8 mouse cellular contexts compared by ENCODE assay signal in genomic region chr13:23519416-23519815, GRCm38 (mm10). TPM values are rescaled to one million over a fixed set of nuclear protein-coding genes. Genes with fewer than 3 reads are reported as not detected.
A peak's percentile ranks its signal among the peaks of the same experiment; 100 is the strongest.
DNase-seq lines count a peak whose midpoint lies in the region; ATAC-seq and TF ChIP-seq lines count a peak whose summit lies in the region.

No protein-coding gene starts in this region.

- intact Hi-C loops in gastrocnemius, postnatal 14 days (cut with DNase I; ENCODE audit: low total_unique reads), result loop anchor here (2.0 to 5.0 kb wide), 2 partner anchors 67 to 87 kb away; no protein-coding TSS in a partner anchor
- intact Hi-C loops in left cerebral cortex, adult 2 months (cut with DNase I), result loop anchor here (2.0 to 5.0 kb wide), 5 partner anchors 83 to 1579 kb away; no protein-coding TSS in a partner anchor

- H3K27ac ChIP-seq in left cerebral cortex, adult 2 months, result no peak overlapping the region

- no peak for TF ChIP-seq CTCF in left cerebral cortex, adult 2 months (IDR thresholded peaks at IDR 0.05)

- peak overlapping the region; percentile 64 for H3K4me3 ChIP-seq in left cerebral cortex, adult 2 months

- DNase-seq in adipocyte (ENCODE audit: low spot score), result peak; percentile 83
- peak; percentile 96 for DNase-seq in embryo, embryonic 10.5 days (ENCODE audit: low spot score)
- peak; percentile 63 for DNase-seq in gastrocnemius, postnatal 14 days
- peak; percentile 81 to 88 for DNase-seq in left cerebral cortex, adult 2 months (ENCODE audit: extremely low spot score in 1 of 2, low spot score in 2 of 2)
- peak; percentile 68 to 88 for DNase-seq in lung, postnatal 4 days
- DNase-seq in right cerebral cortex, postnatal 14 days, result peak; percentile 70
- DNase-seq in yolk sac, embryonic 10.5 days (ENCODE audit: low spot score), result peak; percentile 77

- peak; percentile 18 for ATAC-seq in inflammation-experienced regulatory T-cells, adult 6 months

RNA-seq across cellular contexts. Expression of gene Hist1h4h, which starts 11.4 kb away (rescaled TPM):
- 100 to 1,000 TPM; 281 to 294 TPM for total RNA-seq in gastrocnemius, postnatal 14 days (2021)
- polyA plus RNA-seq in inflammation-experienced regulatory T-cells, adult 6 months (2017; shearing (Covaris generic)), result 1 to 10 TPM; 3.9 to 8.3 (median 7.0) TPM
- total RNA-seq in left cerebral cortex, adult 2 months (2021), result 100 to 1,000 TPM; 289 to 340 TPM

RNA-seq across cellular contexts. Expression of gene Hist1h2af, which starts 14.3 kb away (rescaled TPM):
- total RNA-seq in gastrocnemius, postnatal 14 days (2021), result 10 to 100 TPM; 61.2 to 77.1 TPM
- not detected for polyA plus RNA-seq in inflammation-experienced regulatory T-cells, adult 6 months (2017; shearing (Covaris generic))
- 1 to 10 TPM; 2.4 to 4.4 TPM for total RNA-seq in left cerebral cortex, adult 2 months (2021)

RNA-seq across cellular contexts. Expression of gene Hist1h3g, which starts 15.8 kb away (rescaled TPM):
- 10 to 100 TPM; 19.9 to 21.2 TPM for total RNA-seq in gastrocnemius, postnatal 14 days (2021)
- 1 to 10 TPM in 1 of 3 experiments, not detected in 2; 1.5 TPM for polyA plus RNA-seq in inflammation-experienced regulatory T-cells, adult 6 months (2017; shearing (Covaris generic))
- 1 to 10 TPM; 2.6 to 5.1 TPM for total RNA-seq in left cerebral cortex, adult 2 months (2021)

RNA-seq across cellular contexts. Expression of gene Hist1h2bh, which starts 23.8 kb away (rescaled TPM):
- 1 to 10 TPM; 5.5 to 5.7 TPM for total RNA-seq in gastrocnemius, postnatal 14 days (2021)
- under 1 TPM in 2 of 3 experiments, not detected in 1; 0.38 to 0.89 TPM for polyA plus RNA-seq in inflammation-experienced regulatory T-cells, adult 6 months (2017; shearing (Covaris generic))
- total RNA-seq in left cerebral cortex, adult 2 months (2021), result under 1 TPM; 0.61 TPM

RNA-seq across cellular contexts. Expression of gene Hist1h3f, which starts 24.4 kb away (rescaled TPM):
- 10 to 100 TPM; 24.2 to 25.2 TPM for total RNA-seq in gastrocnemius, postnatal 14 days (2021)
- 1 to 10 TPM in 1 of 3 experiments, under 1 TPM in 2; 0.73 to 1.5 (median 0.74) TPM for polyA plus RNA-seq in inflammation-experienced regulatory T-cells, adult 6 months (2017; shearing (Covaris generic))
- 10 to 100 TPM; 12.9 to 15.5 TPM for total RNA-seq in left cerebral cortex, adult 2 months (2021)

Comparison
In these comparisons a context has a peak if more than half of its experiments do, and no peak if none do; other contexts are left out.
1. RNA of gene Hist1h2af, which starts 14.3 kb away (total RNA-seq): 61.2 to 77.1 TPM in gastrocnemius, postnatal 14 days; 2.4 to 4.4 TPM in left cerebral cortex, adult 2 months; every median in the first group is over 10 times any median in the second.
2. Peak in every context shown above with its lines, with median percentiles within 50 percentile points of each other: DNase-seq.